ENCODE assay signal across 7 mouse cellular contexts in the genomic region with DNA sequence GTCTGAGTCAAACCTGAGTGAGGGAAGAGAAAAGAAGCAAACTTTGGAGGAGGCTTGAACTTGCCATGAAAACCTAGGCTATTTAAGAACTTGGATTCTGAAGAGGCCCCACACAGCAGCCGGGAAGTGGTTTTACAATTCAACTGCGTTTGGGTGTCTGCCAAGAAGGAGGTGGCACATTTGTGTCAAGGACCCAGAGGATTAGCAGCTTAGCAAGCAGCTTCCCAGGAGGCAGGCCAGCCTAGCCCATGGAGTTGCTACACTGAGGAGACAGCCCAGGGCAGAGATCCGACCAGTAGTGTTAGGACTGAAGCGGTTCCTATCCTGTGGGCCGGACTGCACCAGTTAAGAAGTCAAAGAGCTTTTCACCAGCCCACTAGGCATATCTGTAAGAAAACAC.
DNase-seq lines count a peak whose midpoint lies in the region; ATAC-seq lines count a peak whose summit lies in the region.

No protein-coding gene starts in this region.

- H3K9me3 ChIP-seq in midbrain, embryonic 12.5 days: no peaks in the 10 kb centered on the region
- no peaks in the 10 kb centered on the region for H3K9me3 ChIP-seq in midbrain, embryonic 16.5 days (replicated peaks; ENCODE audit: control insufficient read depth, low read length, poor library complexity, severe bottlenecking)

- H3K27me3 ChIP-seq in midbrain, embryonic 12.5 days: no peaks in the 10 kb centered on the region
- no peaks in the 10 kb centered on the region for H3K27me3 ChIP-seq in midbrain, embryonic 16.5 days (ENCODE audit: control insufficient read depth, insufficient read depth, low read depth, low read length)

- WGBS in midbrain, embryonic 12.5 days: 57% methylated on average over 5 of the region's 5 CpGs
- WGBS in midbrain, embryonic 16.5 days: 55% methylated on average over 5 of the region's 5 CpGs

- H3K27ac ChIP-seq in midbrain, embryonic 12.5 days (replicated peaks): no peak overlapping the region
- H3K27ac ChIP-seq in midbrain, embryonic 16.5 days (ENCODE audit: low read length): no peak overlapping the region

- intact Hi-C loops in heart, postnatal 14 days (cut with DNase I): no loop called here

- ATAC-seq in midbrain, embryonic 12.5 days (ENCODE audit: low FRiP score, low read depth): peak; percentile 62
- ATAC-seq in midbrain, embryonic 16.5 days: no peak; the same call in 1 of the 2 replicates

- DNase-seq in fat pad, adult 2 months (ENCODE audit: extremely low read depth, low read depth, low spot score): peak; percentile 13
- DNase-seq in heart, postnatal 14 days: peak; percentile 27 to 50
- DNase-seq in lung, postnatal 10 days: peak; percentile 67
- DNase-seq in urinary bladder, postnatal 14 days (ENCODE audit: low spot score): no peak
- DNase-seq in urinary bladder, adult 18-20 months (ENCODE audit: low spot score in 2 of 2): no peak

- no peaks in the 10 kb centered on the region for H3K36me3 ChIP-seq in midbrain, embryonic 12.5 days
- H3K36me3 ChIP-seq in midbrain, embryonic 16.5 days (ENCODE audit: control insufficient read depth, insufficient read depth, low read length): no peaks in the 10 kb centered on the region

- no peak overlapping the region for H3K4me2 ChIP-seq in midbrain, embryonic 12.5 days (replicated peaks)
- no peak overlapping the region for H3K4me2 ChIP-seq in midbrain, embryonic 16.5 days (ENCODE audit: low read length)

- no peak overlapping the region for H3K4me3 ChIP-seq in midbrain, embryonic 12.5 days
- H3K4me3 ChIP-seq in midbrain, embryonic 16.5 days (ENCODE audit: low read depth, low read length): no peak overlapping the region

- no peak overlapping the region for H3K9ac ChIP-seq in midbrain, embryonic 12.5 days (replicated peaks)
- no peak overlapping the region for H3K9ac ChIP-seq in midbrain, embryonic 16.5 days (ENCODE audit: low read depth, low read length)

- H3K4me1 ChIP-seq in midbrain, embryonic 12.5 days: peaks cover 10% of the 10 kb centered on the region; the same call in 1 of the 2 replicates
- H3K4me1 ChIP-seq in midbrain, embryonic 16.5 days (ENCODE audit: control insufficient read depth, insufficient read depth, low read length): 0 out of 2 replicates have a peak, but pooled peaks cover 3% of the 10 kb centered on the region

Comparison
In these comparisons a context has a peak if more than half of its experiments do, and no peak if none do; other contexts are left out.
1. DNase-seq: peak in fat pad, adult 2 months (single experiment), heart, postnatal 14 days (2 of 2) and lung, postnatal 10 days (single experiment); none in urinary bladder, postnatal 14 days (single experiment) and urinary bladder, adult 18-20 months (0 of 2).